Mouse (Mus musculus) forelimb bud, embryonic 11.5 days (tissue): ENCODE results near the gene Lta.

Experiments used
- DNase-seq: peaks from one replicate; pipeline ENCODE4 v3.0.0-alpha.2; 2012; ENCODE audit warnings: low read depth, low spot score

Gene Lta

DNA sequence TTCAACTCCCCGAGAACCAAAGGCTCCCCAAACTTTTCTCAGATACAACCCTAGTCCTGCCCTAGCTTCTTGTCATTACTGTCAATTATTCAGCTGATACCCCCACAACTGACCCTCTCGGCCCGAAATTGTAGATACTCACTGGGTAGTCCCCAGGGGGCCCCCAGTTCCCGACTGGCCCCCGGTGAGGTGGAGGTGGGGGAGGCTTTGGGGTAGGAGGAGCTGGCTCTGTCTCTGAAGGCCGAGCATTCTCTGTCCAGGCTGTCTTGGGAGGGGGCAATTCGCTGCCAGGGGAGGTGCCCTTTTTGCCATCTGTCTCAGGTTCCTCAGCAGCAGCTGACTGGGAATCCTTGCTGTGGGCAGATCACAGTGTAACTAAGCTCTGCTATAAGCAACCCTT, 45.5 kb downstream of the Lta start:
- DNase-seq, result no peak

DNA sequence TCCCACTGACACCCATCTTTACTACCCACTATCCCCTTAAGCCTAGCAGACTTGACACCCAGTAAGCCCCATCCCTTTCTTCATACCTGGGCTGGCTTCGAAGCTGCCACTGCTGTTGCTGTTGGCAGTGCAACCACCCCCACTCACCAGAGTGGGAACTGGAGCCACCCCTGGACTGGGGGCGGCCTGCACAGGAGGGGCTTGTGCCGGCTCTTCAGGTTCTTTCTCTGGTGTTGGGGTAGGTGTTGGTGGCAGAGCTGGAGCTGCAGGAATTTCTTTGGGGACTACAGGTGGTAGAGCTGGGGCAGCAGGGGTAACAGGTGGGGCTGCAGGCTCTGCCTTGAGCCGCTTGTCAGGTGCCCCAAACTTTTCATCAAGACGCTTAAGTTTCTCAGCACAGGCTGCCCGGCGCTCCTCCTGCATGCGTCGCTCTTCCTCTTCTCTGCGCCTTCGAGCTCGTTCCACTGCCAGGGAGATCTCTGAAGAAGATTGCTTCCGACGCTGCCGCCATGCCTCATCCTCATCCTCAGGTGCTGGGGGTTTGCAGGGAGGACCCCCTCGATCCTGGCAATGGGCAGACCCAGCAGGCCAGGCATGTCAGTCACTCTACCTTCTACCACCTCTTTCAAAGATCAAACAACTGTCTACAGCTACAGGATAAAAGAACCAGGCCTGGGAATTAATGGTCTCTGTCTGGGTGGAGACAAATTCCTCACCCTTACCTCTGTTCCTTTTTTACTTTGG, 46.1 kb downstream of the Lta start:
- no peak for DNase-seq

DNA sequence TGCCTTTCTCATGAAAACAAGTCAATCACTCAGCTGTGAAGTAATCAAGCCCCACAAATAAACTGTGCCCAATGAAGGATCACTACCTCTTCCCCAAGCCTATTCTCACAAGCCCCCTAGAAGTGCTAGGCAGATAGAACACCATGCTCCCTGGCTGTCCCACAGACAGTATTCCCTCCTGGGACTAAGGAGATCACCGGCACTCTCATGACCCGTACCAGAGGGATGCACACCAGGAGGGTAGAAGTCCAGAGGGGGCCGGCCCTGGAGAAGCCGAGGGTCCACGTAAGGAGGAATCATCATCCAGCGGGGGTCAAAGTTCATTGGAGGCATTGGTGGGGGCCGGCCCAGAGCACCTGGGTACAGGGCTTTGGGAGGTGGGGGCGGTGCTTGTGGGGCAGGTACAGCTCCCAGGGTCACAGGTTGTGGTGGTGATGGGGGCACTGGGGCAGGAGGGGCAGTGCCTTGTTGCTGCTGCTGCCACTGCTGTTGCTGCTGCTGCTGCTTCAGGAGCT, 47.4 kb downstream of the Lta start:
- no peak for DNase-seq

DNA sequence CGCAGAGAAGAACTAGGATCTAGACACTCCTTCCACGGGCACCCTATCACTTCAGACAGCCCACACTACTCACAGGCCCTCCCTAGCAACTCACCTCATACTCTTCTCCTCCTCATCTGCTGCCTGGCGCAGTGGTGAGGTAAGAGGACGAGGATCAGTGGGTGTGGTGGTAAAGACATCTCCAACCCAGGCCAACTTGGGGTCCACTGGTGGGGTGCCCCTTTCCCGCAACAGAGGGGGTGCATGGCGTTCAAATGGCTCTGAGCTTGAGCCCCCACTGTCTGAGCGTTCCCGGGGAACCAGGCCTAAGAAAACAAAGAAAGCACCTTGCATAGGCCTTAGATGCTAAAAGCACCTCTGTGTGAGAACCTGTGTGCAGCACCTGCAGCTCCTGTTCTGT, 47.9 kb downstream of the Lta start:
- DNase-seq, result no peak

DNA sequence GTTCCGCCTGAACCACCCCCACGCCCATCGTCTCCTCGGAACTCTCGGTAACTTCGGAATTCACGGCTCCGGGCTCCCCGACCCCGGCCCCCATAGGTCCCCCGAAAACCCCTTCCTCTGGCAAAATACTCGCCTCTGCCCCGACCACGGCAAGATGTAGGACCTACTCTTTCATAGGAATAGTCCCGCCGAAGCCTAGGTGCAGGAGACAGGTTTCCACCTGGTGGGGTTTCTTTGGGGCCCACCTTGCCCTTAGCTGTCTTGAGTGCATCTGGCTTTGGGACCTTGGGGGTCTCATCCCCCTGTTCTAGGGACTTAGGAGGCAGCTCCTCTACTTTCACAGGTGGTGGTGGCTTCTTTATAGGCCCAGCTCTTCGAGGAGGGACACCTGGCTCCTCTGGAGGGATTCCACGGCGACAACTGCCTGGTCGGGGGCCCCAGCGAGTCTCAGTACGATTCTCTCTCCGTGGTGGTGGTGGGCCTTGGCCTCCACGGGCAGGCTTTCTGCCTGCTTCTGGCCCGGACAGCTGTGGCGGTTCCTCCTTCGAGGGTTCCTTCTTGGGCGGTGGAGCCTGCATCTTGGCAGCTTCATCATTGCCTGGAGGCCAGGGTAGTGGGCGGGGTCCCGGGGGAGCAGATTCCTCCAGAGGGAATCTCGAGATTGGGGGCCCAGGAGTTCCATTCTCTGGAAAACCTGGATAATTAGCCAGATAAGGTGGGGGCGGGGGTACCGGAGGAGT, 48.5 kb downstream of the Lta start:
- no peak for DNase-seq

DNA sequence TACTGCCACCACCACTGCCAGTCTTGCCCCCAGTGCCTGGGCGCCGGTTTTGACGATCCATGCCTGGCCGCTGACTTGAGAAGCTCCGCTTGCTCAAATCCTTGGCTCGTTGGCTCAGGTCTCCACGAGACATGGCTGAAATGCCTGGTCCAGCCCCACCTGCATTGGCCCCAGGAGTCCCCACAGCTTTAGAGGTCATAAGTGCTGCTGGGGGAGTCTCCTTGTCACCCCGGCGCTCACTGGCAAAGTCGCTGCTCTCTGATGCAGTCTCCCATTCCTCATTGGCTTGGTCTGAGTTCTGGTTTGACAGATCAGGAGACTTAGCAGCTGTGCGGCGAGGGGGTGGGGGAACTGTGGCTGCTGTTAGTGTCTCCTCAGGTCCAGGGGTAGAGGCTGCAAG, 49.7 kb downstream of the Lta start:
- DNase-seq, result no peak

DNA sequence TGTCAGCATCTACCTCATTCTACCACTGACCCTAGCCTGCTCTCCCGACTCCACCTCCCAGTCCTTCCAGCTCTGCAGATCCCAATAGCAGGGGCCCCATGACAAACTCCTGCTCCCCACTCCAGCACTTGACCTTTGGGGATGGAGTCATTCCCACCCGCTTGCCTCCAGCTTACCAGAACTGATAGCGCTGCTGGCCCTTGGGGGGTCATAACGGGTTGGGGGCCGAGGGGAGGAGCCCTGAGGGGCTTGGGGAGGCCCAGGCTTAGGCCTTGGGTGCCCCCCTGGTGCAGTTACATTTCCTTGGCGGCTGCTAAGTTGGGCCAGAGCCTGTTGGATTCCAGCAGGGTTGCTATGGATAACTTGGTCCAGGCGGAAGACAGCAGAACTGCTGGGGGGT, 50.5 kb downstream of the Lta start:
- DNase-seq, result no peak

DNA sequence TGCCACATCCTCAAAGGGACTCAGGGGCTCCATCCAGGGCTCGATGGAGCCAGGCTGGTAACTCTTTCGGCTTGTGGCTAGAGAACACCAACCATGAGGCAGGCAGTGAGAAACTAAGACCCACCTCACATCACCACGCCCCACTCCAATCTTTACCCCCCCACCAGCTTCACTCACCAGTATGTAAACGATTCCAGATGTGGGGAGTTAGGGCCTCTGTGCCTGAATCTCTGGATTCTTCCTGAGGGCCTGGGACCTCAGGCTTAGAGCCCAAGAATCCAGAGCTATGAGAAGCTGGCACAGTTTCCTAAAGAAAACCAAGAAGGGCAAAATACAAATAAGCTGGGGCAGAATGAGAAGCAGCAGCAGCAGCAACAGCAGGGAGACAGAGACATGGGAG, 51.2 kb downstream of the Lta start:
- DNase-seq, result no peak
